Mouse (Mus musculus): ENCODE measurements around the gene Ccr6. TPM values are rescaled to one million over a fixed set of nuclear protein-coding genes. Genes with fewer than 3 reads are reported as not detected.
"Not testable (repeated sequence)": the region's sequence is repeated elsewhere in the genome, so short reads cannot be mapped to it uniquely, and the experiment has no call there.

The Ccr6 gene
- under 1 TPM in 1 of 4 experiments, not detected in 3; 0.38 TPM for total RNA-seq (2022)

GRCm38 (mm10) chr17:8235743-8236142, at the start of gene Ccr6:
Gene Ccr6, plus strand, starts transcription at chr17:8236043.
- DNase-seq (ENCODE audit: low spot score in 2 of 2), result no peak

DNA sequence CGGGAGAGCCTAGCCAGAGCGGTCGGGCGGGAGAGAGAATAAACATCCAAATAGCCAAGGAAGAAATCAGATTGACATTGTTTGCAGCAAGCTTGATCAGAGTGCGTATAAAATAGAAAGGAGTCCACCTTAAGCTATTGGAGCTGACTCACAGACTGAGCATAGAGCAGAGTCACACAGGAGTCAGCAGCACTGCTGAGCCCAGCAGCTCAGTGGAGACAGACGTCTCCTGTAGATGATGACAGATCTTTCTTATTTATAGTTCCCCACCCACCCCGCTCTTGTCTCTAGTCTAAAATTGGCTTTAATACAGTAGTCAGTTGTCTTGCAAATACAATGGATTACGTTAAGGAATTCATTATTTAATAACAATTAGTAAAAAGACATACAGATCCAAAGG, 42.2 kb upstream of the Ccr6 start:
- no peak for DNase-seq (ENCODE audit: low spot score in 2 of 2)

GRCm38 (mm10) chr17:8195685-8196376, 40.0 kb upstream of the Ccr6 start:
- DNase-seq (ENCODE audit: low spot score in 2 of 2), result no peak

- no peak for DNase-seq (ENCODE audit: low spot score in 2 of 2)
Observed at GRCm38 (mm10) chr17:8197652-8198051, 38.2 kb upstream of the Ccr6 start.

- DNase-seq (ENCODE audit: low spot score in 2 of 2), result no peak
Observed at GRCm38 (mm10) chr17:8199067-8199935, 36.5 kb upstream of the Ccr6 start.

DNA sequence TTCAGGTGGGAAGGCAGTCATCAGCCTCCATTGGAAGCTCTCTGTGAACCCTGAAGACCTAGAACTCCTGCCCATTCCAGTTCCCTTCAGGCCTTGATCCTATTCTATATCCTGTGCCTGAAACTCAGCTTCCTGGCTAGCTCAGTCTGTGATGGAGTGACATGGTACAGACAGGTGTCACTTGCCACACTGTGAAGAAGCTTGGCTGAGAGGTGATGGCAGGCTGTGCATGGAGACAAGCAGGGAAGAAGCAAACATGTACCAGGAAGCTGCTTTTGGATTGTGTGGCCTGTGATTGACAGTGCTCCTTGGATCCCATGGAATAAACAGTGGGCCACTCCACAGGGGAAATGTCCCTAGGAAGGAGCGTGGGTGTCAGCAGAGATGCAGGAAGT, 35.9 kb upstream of the Ccr6 start:
- DNase-seq (ENCODE audit: low spot score in 2 of 2), result no peak

GRCm38 (mm10) chr17:8203487-8203886, 32.4 kb upstream of the Ccr6 start:
- no peak for DNase-seq (ENCODE audit: low spot score in 2 of 2)

GRCm38 (mm10) chr17:8205221-8205631, 30.6 kb upstream of the Ccr6 start:
- DNase-seq (ENCODE audit: low spot score in 2 of 2), result not testable (repeated sequence)

GRCm38 (mm10) chr17:8206691-8207090, 29.2 kb upstream of the Ccr6 start:
- no peak for DNase-seq (ENCODE audit: low spot score in 2 of 2)

GRCm38 (mm10) chr17:8209696-8210095, 26.1 kb upstream of the Ccr6 start:
- DNase-seq (ENCODE audit: low spot score in 2 of 2), result no peak

- DNase-seq (ENCODE audit: low spot score in 2 of 2), result no peak
Observed at GRCm38 (mm10) chr17:8210170-8210569, 25.7 kb upstream of the Ccr6 start.

GRCm38 (mm10) chr17:8210675-8211074, 25.2 kb upstream of the Ccr6 start:
- no peak for DNase-seq (ENCODE audit: low spot score in 2 of 2)

DNA sequence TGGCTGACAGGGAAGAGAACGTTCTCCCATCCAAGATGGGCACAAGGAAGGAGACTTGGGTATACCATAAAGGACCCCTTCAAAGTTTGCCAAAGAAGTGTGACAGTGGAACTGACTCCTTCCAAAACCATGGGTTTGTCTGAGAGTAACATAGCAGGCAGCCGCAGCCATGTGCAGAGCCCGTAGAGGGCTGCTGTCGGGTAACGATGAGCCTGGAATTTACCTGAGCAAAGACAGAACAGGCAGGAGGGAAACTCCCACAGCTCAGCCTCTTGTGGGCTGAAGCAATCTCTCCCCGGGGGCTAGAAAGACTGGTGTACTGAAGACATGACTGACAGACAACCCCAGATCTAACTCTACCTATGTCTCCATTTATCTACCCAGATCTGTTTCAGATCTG, 24.4 kb upstream of the Ccr6 start:
- no peak for DNase-seq (ENCODE audit: low spot score in 2 of 2)

- no peak for DNase-seq (ENCODE audit: low spot score in 2 of 2)
Observed at GRCm38 (mm10) chr17:8214369-8214768, 21.5 kb upstream of the Ccr6 start.

GRCm38 (mm10) chr17:8215016-8215745, 20.7 kb upstream of the Ccr6 start:
- DNase-seq (ENCODE audit: low spot score in 2 of 2), result no peak

DNA sequence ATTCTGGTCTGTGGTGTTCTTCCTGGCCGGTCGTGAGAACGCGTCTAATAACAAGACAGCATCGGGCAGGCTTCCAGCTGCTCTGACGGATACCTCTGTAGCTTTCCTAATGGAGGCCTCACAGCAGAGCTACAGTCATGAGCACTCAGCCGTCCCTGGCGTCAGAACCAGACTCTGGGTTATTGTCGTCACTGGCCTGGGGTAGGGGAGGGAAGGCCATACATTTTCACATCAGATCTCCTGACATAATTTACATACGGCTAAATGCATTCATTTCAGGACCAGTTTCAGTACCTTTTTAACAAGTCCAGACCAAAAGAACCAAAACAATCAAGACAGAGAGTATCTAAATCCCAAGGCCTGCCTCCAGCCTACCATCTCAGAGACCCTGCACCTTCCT, 12.6 kb upstream of the Ccr6 start:
- no peak for DNase-seq (ENCODE audit: low spot score in 2 of 2)

GRCm38 (mm10) chr17:8224072-8224471, 11.8 kb upstream of the Ccr6 start:
- no peak for DNase-seq (ENCODE audit: low spot score in 2 of 2)

GRCm38 (mm10) chr17:8225166-8225565, 10.7 kb upstream of the Ccr6 start:
- no peak for DNase-seq (ENCODE audit: low spot score in 2 of 2)

DNA sequence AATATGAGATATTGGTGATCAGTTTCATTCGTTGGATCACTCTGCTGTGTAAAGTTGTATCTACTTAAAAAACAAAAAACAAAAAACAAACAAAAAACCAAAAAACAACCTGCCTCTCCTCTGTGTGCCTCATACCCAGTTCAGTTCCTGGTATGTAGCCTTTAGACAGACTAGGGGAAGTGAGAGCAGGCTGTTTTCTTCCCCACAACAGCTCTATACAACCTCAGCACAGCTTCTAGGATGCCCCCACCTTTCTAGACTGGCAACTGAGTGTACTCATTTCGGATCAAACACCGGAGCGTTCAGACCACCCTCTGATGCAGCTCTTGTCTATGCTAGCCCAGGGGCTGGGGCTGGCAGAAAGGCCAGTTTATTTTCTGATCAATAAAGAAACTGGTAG, 10.1 kb upstream of the Ccr6 start:
- DNase-seq (ENCODE audit: low spot score in 2 of 2), result no peak

DNA sequence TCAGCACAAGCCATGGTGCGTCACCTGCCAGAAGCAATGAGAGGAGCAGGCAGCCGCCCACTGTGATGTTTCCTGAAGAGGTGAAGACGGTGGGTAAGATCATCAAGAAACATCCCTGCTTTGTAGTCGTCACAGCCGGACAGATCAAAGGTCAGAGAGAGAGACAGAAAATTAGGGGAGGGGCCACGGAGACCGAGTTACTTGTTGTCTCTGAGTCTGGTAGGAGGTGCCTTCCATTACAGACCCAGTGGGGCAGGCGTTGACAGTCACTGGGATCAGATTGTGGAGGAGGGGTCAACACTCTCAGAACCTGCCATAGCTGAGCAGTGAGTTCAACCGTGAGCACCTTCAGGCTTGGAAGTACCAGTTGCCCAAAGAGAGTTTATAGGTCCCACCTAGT, 7.2 kb upstream of the Ccr6 start:
- DNase-seq (ENCODE audit: low spot score in 2 of 2), result no peak

DNA sequence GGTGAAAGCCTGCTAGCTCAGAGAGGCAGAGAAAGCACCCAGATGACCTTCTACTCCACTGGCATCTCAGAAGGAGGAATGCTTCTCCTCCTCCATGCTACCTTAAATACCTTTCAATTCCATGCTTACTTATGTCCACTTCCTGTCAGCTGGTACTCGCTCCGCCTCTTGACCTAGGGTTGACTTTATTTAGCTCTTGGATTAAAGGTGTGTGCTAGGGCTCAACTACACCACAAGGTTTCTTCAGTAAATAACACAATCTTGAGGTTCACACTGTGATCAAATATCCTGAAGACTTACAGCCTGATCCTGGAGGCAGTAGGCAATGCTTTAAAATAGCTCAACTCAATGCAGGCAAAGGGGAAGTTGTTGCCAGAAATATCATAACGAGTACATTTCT, 6.2 kb upstream of the Ccr6 start:
- DNase-seq (ENCODE audit: low spot score in 2 of 2), result no peak

DNA sequence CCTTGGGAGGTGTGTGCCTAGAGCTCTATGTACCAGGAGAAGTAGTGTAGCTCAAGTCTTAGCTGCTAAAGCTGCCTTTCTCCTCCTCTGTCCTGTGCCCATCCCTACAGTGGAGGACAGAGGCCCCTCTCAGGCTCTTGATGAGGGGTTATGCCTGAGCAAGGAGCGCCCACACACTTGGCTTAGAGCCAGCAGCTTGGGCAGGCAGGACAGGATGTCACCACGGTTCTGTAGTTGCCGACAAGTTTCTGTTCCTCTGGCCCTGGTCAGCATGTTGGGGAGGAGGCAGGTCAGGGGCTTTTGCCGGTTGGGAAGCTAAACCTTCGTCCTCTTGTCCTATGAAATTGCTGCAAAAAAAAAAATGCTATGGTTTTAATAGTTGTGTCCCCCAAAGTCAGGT, 3.8 kb upstream of the Ccr6 start:
- no peak for DNase-seq (ENCODE audit: low spot score in 2 of 2)

Measured in layer of hippocampus, adult 8-10 months (tissue).